Mouse (Mus musculus): Measurements from ENCODE around the gene Cir1. TPM values are rescaled to one million over a fixed set of nuclear protein-coding genes. Genes with fewer than 3 reads are reported as not detected.

Cir1 gene
- polyA plus RNA-seq, 1 experiment: 21.7 TPM

DNA sequence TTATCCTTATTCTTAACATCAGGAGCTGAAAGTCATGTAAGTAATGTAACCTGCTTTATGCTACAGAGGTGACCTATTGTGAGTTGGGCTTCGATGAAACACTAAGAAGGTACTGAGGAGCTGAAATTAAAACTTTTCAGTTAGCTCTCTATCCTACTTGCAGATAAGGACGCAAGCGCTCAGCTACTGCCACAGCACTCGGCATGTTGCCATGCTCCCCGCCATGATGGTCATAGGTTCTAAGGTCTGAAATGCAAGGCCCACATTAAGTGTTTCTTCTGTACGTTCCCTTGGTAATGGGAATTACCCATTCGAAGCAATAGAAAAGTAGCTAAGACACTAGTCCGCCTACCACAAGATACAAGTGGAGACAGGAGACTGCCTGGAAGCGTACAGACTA, 9.8 kb downstream of the Cir1 start:
- Histone ChIP-seq H3K27me3 (ENCODE audit: control insufficient read depth, insufficient read depth, low read length) (no peaks in the 10 kb centered on the region), H3K4me1 (ENCODE audit: control insufficient read depth, insufficient read depth, low read length) (no peaks in the 10 kb centered on the region), H3K36me3 (ENCODE audit: control insufficient read depth, insufficient read depth, low read length) (no peaks in the 10 kb centered on the region; the same call in none of the 2 replicates), H3K27ac (ENCODE audit: control insufficient read depth, insufficient read depth, low read depth, low read length) (no peak overlapping the region), H3K4me3 (ENCODE audit: control insufficient read depth, low read depth, low read length) (no peak overlapping the region)
- no peak for TF ChIP-seq CTCF (IDR thresholded peaks at IDR 0.05; ENCODE audit: control insufficient read depth, insufficient read depth, insufficient replicate concordance, low read depth, low read length)
- TF ChIP-seq POLR2A (IDR thresholded peaks at IDR 0.05; ENCODE audit: control insufficient read depth, low read depth, low read length): no peak

DNA sequence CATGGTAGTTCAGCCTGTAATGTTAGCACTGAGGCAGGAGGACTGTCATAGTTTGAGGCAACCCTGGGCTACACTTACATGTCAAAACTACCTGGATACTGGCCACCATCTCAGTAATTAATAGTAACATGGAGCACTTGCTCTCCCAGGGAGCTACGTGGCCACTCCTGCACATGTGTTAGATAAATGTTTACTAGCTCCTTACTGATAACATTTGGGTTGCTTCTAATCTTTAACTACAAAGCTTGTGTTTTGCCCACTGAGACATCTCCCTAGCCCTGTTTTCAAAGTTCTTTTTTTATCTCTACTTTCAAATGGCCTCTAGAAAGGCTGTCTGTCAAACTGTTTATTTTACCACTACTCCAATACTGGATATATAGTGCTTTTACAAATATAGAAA, 10.5 kb downstream of the Cir1 start:
- TF ChIP-seq POLR2A (IDR thresholded peaks at IDR 0.05; ENCODE audit: control insufficient read depth, low read depth, low read length): no peak
- no peak for TF ChIP-seq CTCF (IDR thresholded peaks at IDR 0.05; ENCODE audit: control insufficient read depth, insufficient read depth, insufficient replicate concordance, low read depth, low read length)
- H3K4me3 ChIP-seq (ENCODE audit: control insufficient read depth, low read depth, low read length): no peak overlapping the region
- H3K4me1 ChIP-seq (ENCODE audit: control insufficient read depth, insufficient read depth, low read length): no peaks in the 10 kb centered on the region
- no peaks in the 10 kb centered on the region for H3K27me3 ChIP-seq (ENCODE audit: control insufficient read depth, insufficient read depth, low read length)
- H3K36me3 ChIP-seq (ENCODE audit: control insufficient read depth, insufficient read depth, low read length): no peaks in the 10 kb centered on the region; the same call in none of the 2 replicates
- no peak overlapping the region for H3K27ac ChIP-seq (ENCODE audit: control insufficient read depth, insufficient read depth, low read depth, low read length)

DNA sequence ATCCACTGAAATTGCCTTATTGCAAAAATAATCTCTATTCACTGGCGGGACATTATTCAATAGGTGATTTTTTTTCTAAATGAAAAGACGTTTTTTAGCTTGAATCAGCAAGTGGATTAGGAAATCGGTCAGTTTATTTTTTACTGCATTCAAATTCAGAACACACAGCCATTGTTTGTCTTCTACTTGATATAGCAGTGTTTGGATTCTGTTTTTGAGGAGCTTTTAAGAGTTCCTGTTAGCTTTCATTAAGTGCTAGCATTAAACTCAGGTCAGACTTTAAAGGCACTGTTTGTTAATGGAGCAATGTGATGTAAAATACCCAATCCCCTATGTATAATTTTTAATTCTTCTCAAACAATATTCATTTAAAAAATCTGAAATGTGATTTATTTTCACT, 13.7 kb downstream of the Cir1 start:
- no peak overlapping the region for H3K4me3 ChIP-seq (ENCODE audit: control insufficient read depth, low read depth, low read length)
- no peaks in the 10 kb centered on the region; the same call in none of the 2 replicates for H3K36me3 ChIP-seq (ENCODE audit: control insufficient read depth, insufficient read depth, low read length)
- H3K4me1 ChIP-seq (ENCODE audit: control insufficient read depth, insufficient read depth, low read length): no peaks in the 10 kb centered on the region; the same call in 1 of the 2 replicates
- TF ChIP-seq POLR2A (IDR thresholded peaks at IDR 0.05; ENCODE audit: control insufficient read depth, low read depth, low read length) (no peak), CTCF (IDR thresholded peaks at IDR 0.05; ENCODE audit: control insufficient read depth, insufficient read depth, insufficient replicate concordance, low read depth, low read length) (no peak)
- no peak overlapping the region for H3K27ac ChIP-seq (ENCODE audit: control insufficient read depth, insufficient read depth, low read depth, low read length)
- H3K27me3 ChIP-seq (ENCODE audit: control insufficient read depth, insufficient read depth, low read length): no peaks in the 10 kb centered on the region

DNA sequence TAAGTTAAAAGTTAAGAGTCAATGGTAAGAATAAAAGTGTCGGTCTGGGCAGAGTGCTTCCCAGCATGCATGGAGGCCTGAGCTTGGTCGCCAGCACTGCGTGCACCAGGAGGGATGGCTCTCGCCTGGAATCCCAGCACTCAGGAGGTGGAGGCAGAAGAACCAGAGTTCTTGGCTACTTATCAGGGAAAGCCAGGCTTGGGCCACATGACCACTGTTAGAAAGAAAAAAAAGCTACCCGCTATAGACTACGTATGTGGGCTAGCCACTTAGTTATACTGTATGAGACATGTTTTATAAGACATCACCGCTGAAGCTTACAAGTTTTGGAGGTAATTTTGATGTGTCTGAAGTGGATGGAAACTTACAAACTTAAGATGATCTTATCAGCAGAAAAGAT, 14.3 kb downstream of the Cir1 start:
- no peak overlapping the region for H3K27ac ChIP-seq (ENCODE audit: control insufficient read depth, insufficient read depth, low read depth, low read length)
- H3K36me3 ChIP-seq (ENCODE audit: control insufficient read depth, insufficient read depth, low read length): no peaks in the 10 kb centered on the region; the same call in none of the 2 replicates
- no peaks in the 10 kb centered on the region; the same call in 1 of the 2 replicates for H3K4me1 ChIP-seq (ENCODE audit: control insufficient read depth, insufficient read depth, low read length)
- TF ChIP-seq POLR2A (IDR thresholded peaks at IDR 0.05; ENCODE audit: control insufficient read depth, low read depth, low read length): no peak
- TF ChIP-seq CTCF (IDR thresholded peaks at IDR 0.05; ENCODE audit: control insufficient read depth, insufficient read depth, insufficient replicate concordance, low read depth, low read length): no peak
- no peak overlapping the region for H3K4me3 ChIP-seq (ENCODE audit: control insufficient read depth, low read depth, low read length)
- H3K27me3 ChIP-seq (ENCODE audit: control insufficient read depth, insufficient read depth, low read length): no peaks in the 10 kb centered on the region

DNA sequence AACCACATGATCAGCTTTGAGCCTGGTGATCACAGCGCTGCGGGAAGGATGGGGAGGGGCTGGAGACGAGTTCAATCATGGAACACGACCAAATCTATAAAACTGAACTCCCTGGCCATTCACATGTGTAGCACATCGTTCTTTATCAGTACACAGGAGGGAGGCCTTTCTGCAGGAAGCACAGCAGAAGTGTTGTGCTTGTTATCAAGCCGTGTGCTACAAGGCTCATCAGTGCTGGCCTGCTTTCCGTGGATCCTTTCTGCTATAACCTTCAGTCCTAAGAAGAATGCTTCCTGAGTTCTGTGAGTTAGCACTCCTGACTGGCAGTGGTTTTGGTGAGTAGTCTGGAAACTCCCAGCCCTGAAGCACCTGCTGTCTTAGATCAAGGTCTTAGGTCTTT, 17.5 kb downstream of the Cir1 start:
- no peak overlapping the region for H3K27ac ChIP-seq (ENCODE audit: control insufficient read depth, insufficient read depth, low read depth, low read length)
- no peaks in the 10 kb centered on the region; the same call in none of the 2 replicates for H3K36me3 ChIP-seq (ENCODE audit: control insufficient read depth, insufficient read depth, low read length)
- TF ChIP-seq POLR2A (IDR thresholded peaks at IDR 0.05; ENCODE audit: control insufficient read depth, low read depth, low read length) (no peak), CTCF (IDR thresholded peaks at IDR 0.05; ENCODE audit: control insufficient read depth, insufficient read depth, insufficient replicate concordance, low read depth, low read length) (no peak)
- H3K27me3 ChIP-seq (ENCODE audit: control insufficient read depth, insufficient read depth, low read length): no peaks in the 10 kb centered on the region
- no peak overlapping the region for H3K4me3 ChIP-seq (ENCODE audit: control insufficient read depth, low read depth, low read length)
- H3K4me1 ChIP-seq (ENCODE audit: control insufficient read depth, insufficient read depth, low read length): no peaks in the 10 kb centered on the region; the same call in 1 of the 2 replicates

DNA sequence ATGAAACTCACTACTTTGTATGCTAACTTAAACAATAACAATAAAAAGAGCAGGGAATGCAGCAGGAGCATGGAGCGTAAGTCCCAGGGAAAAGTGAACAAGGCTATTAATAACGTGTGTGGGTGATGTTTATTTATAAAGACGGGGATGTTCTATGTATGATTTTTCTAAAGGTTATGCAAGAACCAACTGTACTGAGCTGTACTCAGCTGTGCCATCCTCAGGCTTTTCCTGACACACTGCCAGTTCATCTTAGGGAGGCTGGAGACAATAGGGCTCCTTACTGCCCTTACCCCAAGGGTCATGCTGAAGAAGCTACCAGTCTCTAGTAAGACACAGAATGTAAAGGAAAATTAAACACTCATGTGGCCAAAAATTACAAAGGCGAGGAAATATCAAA, 21.4 kb downstream of the Cir1 start:
- no peaks in the 10 kb centered on the region for H3K27me3 ChIP-seq (ENCODE audit: control insufficient read depth, insufficient read depth, low read length)
- H3K36me3 ChIP-seq (ENCODE audit: control insufficient read depth, insufficient read depth, low read length): no peaks in the 10 kb centered on the region; the same call in none of the 2 replicates
- no peak overlapping the region for H3K27ac ChIP-seq (ENCODE audit: control insufficient read depth, insufficient read depth, low read depth, low read length)
- TF ChIP-seq CTCF (IDR thresholded peaks at IDR 0.05; ENCODE audit: control insufficient read depth, insufficient read depth, insufficient replicate concordance, low read depth, low read length) (no peak), POLR2A (IDR thresholded peaks at IDR 0.05; ENCODE audit: control insufficient read depth, low read depth, low read length) (no peak)
- H3K4me1 ChIP-seq (ENCODE audit: control insufficient read depth, insufficient read depth, low read length): no peaks in the 10 kb centered on the region; the same call in 1 of the 2 replicates
- H3K4me3 ChIP-seq (ENCODE audit: control insufficient read depth, low read depth, low read length): no peak overlapping the region

DNA sequence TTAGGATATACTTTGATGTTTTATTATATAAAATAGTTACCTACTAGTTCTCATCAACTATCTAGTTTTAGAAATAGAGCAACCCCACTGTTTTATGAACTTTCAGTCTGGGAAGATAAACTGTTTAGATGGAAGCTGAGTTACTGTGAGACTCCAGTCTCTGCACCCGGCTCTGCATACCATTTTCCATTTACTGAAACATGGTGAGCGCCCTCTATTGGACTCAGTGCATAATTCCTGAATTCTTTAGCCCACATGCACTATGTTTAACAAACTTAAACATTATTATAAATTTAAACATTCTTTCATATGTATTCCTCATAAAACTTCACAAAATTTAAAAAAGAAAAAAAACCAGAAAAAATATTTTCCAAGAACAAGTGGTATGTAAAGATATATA, 26.9 kb downstream of the Cir1 start:
- H3K4me3 ChIP-seq (ENCODE audit: control insufficient read depth, low read depth, low read length): no peak overlapping the region
- H3K27me3 ChIP-seq (ENCODE audit: control insufficient read depth, insufficient read depth, low read length): no peaks in the 10 kb centered on the region; the same call in 1 of the 2 replicates
- no peak for TF ChIP-seq POLR2A (IDR thresholded peaks at IDR 0.05; ENCODE audit: control insufficient read depth, low read depth, low read length)
- no peak for TF ChIP-seq CTCF (IDR thresholded peaks at IDR 0.05; ENCODE audit: control insufficient read depth, insufficient read depth, insufficient replicate concordance, low read depth, low read length)
- H3K36me3 ChIP-seq (ENCODE audit: control insufficient read depth, insufficient read depth, low read length): no peaks in the 10 kb centered on the region; the same call in 1 of the 2 replicates
- H3K27ac ChIP-seq (ENCODE audit: control insufficient read depth, insufficient read depth, low read depth, low read length): no peak overlapping the region
- peaks cover 3% of the 10 kb centered on the region; the same call in 1 of the 2 replicates for H3K4me1 ChIP-seq (ENCODE audit: control insufficient read depth, insufficient read depth, low read length)

Data from testis, adult 2 months (tissue).